Mouse (Mus musculus): ENCODE data around the gene Nars2.

GRCm38 (mm10) chr7:96910310-96910960 is 40.9 kb upstream of the Nars2 start:
- TF ChIP-seq CTCF (IDR thresholded peaks at IDR 0.05): no peak
- TF ChIP-seq POLR2A (IDR thresholded peaks at IDR 0.05; ENCODE audit: insufficient read depth, low read depth, low read length): no peak

Data from heart, adult 2 months (tissue).